Mouse (Mus musculus): ENCODE results near the gene Vmo1.

GRCm38 (mm10) chr11:70489138-70489537, 25.3 kb downstream of the Vmo1 start:
- no peak for TF ChIP-seq CTCF (IDR thresholded peaks at IDR 0.05; ENCODE audit: low read depth)
- no peak for TF ChIP-seq EP300 (IDR thresholded peaks at IDR 0.05; ENCODE audit: low read depth)
